In genomic region chr7:28558486-28558885, GRCm38 (mm10) we compare ENCODE assay signal across 8 mouse cellular contexts. TPM values are rescaled to one million over a fixed set of nuclear protein-coding genes. Genes with fewer than 3 reads are reported as not detected.
DNase-seq lines count a peak whose midpoint lies in the region.

No protein-coding gene starts in this region.

- peak; percentile 72 for DNase-seq in adrenal gland, postnatal 10 days
- DNase-seq in adrenal gland, adult 18-20 months (ENCODE audit: low spot score in 2 of 2), result no peak
- peak; percentile 70 for DNase-seq in urinary bladder, postnatal 14 days (ENCODE audit: low spot score)
- DNase-seq in urinary bladder, postnatal 10 days (ENCODE audit: low spot score), result no peak
- DNase-seq in kidney, postnatal 10 days, result peak; percentile 84
- DNase-seq in layer of hippocampus, adult 8-10 months (ENCODE audit: low spot score in 2 of 2), result no peak
- DNase-seq in frontal cortex, postnatal 14 days (ENCODE audit: low spot score in 2 of 2), result no peak
- no peak for DNase-seq in layer of hippocampus, adult 11-12 months (ENCODE audit: low spot score)

RNA-seq across cellular contexts. Expression of gene Nccrp1, which starts 11.4 kb away (rescaled TPM):
- total RNA-seq in adrenal gland, postnatal 10 days (2021), result not detected
- total RNA-seq in adrenal gland, adult 18-20 months (2021), result not detected
- total RNA-seq in layer of hippocampus, adult 8-10 months (2022), result under 1 TPM in 1 of 4 experiments, not detected in 3; 0.36 TPM

RNA-seq across cellular contexts. Expression of gene Sycn, which starts 17.8 kb away (rescaled TPM):
- not detected for total RNA-seq in adrenal gland, postnatal 10 days (2021)
- not detected for total RNA-seq in adrenal gland, adult 18-20 months (2021)
- total RNA-seq in layer of hippocampus, adult 8-10 months (2022), result not detected

RNA-seq across cellular contexts. Expression of gene Ifnl3, which starts 35.9 kb away (rescaled TPM):
- total RNA-seq in adrenal gland, postnatal 10 days (2021), result not detected
- total RNA-seq in adrenal gland, adult 18-20 months (2021), result not detected
- not detected for total RNA-seq in layer of hippocampus, adult 8-10 months (2022)

RNA-seq across cellular contexts. Expression of gene Samd4b, which starts 39.5 kb away (rescaled TPM):
- total RNA-seq in adrenal gland, postnatal 10 days (2021), result 10 to 100 TPM; 45.5 to 49.6 TPM
- 10 to 100 TPM; 67.9 to 72.7 TPM for total RNA-seq in adrenal gland, adult 18-20 months (2021)
- 10 to 100 TPM; 62.6 to 73.9 (median 66.2) TPM for total RNA-seq in layer of hippocampus, adult 8-10 months (2022)

RNA-seq across cellular contexts. Expression of gene Pak4, which starts 39.5 kb away (rescaled TPM):
- 10 to 100 TPM; 19.4 to 20.4 TPM for total RNA-seq in adrenal gland, postnatal 10 days (2021)
- 10 to 100 TPM; 21.4 to 25.2 TPM for total RNA-seq in adrenal gland, adult 18-20 months (2021)
- 10 to 100 TPM; 12.2 to 14.2 (median 13.1) TPM for total RNA-seq in layer of hippocampus, adult 8-10 months (2022)

Comparison
In these comparisons a context has a peak if more than half of its experiments do, and no peak if none do; other contexts are left out.
1. DNase-seq: peak in adrenal gland, postnatal 10 days (single experiment), urinary bladder, postnatal 14 days (single experiment) and kidney, postnatal 10 days (single experiment); none in adrenal gland, adult 18-20 months (0 of 2), urinary bladder, postnatal 10 days (single experiment), layer of hippocampus, adult 8-10 months (0 of 2), frontal cortex, postnatal 14 days (0 of 2) and layer of hippocampus, adult 11-12 months (single experiment).